In genomic region chr2:94404512-94405240, GRCm38 (mm10) we compare ENCODE assay signal across 9 mouse cellular contexts. TPM values are rescaled to one million over a fixed set of nuclear protein-coding genes. Genes with fewer than 3 reads are reported as not detected.
DNase-seq lines count a peak whose midpoint lies in the region; ATAC-seq and TF ChIP-seq lines count a peak whose summit lies in the region.
"Had no signal": no experiment of that assay in that cellular context is flagged by ENCODE, and none has a peak within 500 bp of the region (broad histone marks: within the 10 kb centered on the region; RNA-seq: fewer than 3 reads in every experiment).

No protein-coding gene starts in this region.

- H3K36me3 ChIP-seq in MEL (ENCODE audit: control insufficient read depth in 1 of 2, insufficient read depth in 2 of 2, low read length in 2 of 2), result peaks cover 0 to 14% of the 10 kb centered on the region in 2 experiments; a peak in 3 of 4 replicates
- no peaks in the 10 kb centered on the region for H3K36me3 ChIP-seq in hindbrain, embryonic 13.5 days
- H3K36me3 ChIP-seq: limb, embryonic 15.5 days had no signal

- no peak for TF ChIP-seq CTCF in gastrocnemius, adult 2 months (IDR thresholded peaks at IDR 0.05)
- no peak for TF ChIP-seq CTCF in MEL (IDR thresholded peaks at IDR 0.05 in 2 of 3, conservative IDR thresholded peaks at IDR 0.05 in 1 of 3; ENCODE audit: control insufficient read depth in 1 of 3, insufficient read depth in 1 of 3, low read depth in 2 of 3, low read length in 3 of 3, poor library complexity in 1 of 3, severe bottlenecking in 1 of 3)

- DNase-seq in gastrocnemius, adult 2 months, result no peak
- DNase-seq in gastrocnemius, postnatal 25 days, result no peak
- DNase-seq in MEL (ENCODE audit: low read depth, low spot score), result peak; percentile 85
- no peak for DNase-seq in thymus, postnatal 4 days
- no peak for DNase-seq in left cerebral cortex, adult 9 months (ENCODE audit: low spot score in 2 of 2)

- no peak overlapping the region for H3K27ac ChIP-seq in gastrocnemius, adult 2 months
- peak overlapping the region; percentile 79 for H3K27ac ChIP-seq in MEL (ENCODE audit: control insufficient read depth, low read depth, low read length)
- no peak overlapping the region for H3K27ac ChIP-seq in hindbrain, embryonic 13.5 days
- H3K27ac ChIP-seq: limb, embryonic 15.5 days had no signal

- TF ChIP-seq EP300 in MEL (IDR thresholded peaks at IDR 0.05; ENCODE audit: low read depth in 1 of 2, low read length in 2 of 2), result peak in 1 of 2 experiments; percentile 38; a peak in 2 of 4 replicates

- 65% methylated on average over 10 of the region's 10 CpGs for WGBS in hindbrain, embryonic 13.5 days

- peak overlapping the region; percentile 84 for H3K9ac ChIP-seq in MEL (ENCODE audit: control insufficient read depth, low read depth, low read length, poor library complexity, severe bottlenecking)
- 0 out of 2 replicates have a peak overlapping the region, but pooled peaks have one; percentile 51 for H3K9ac ChIP-seq in hindbrain, embryonic 13.5 days
- H3K9ac ChIP-seq: limb, embryonic 15.5 days had no signal

- H3K4me1 ChIP-seq in MEL (ENCODE audit: control insufficient read depth in 1 of 2, insufficient read depth in 2 of 2, low read length in 2 of 2), result peaks cover 7 to 8% of the 10 kb centered on the region in 2 experiments
- peaks cover 41% of the 10 kb centered on the region for H3K4me1 ChIP-seq in hindbrain, embryonic 13.5 days (replicated peaks)

- no peak for TF ChIP-seq RAD21 in MEL (IDR thresholded peaks at IDR 0.05; ENCODE audit: low read depth, low read length)

- intact Hi-C loops in gastrocnemius, adult 2 months (cut with DNase I), result loop anchor here (5.0 kb wide), 1 partner anchor 33 kb away; the partner anchor contains the start of gene Api5

- TF ChIP-seq POLR2A in MEL (IDR thresholded peaks at IDR 0.05; ENCODE audit: control insufficient read depth in 1 of 2, insufficient read depth in 1 of 2, low read depth in 1 of 2, low read length in 2 of 2, poor library complexity in 1 of 2), result no peak

- no peaks in the 10 kb centered on the region for H3K27me3 ChIP-seq in MEL (ENCODE audit: control insufficient read depth in 1 of 2, insufficient read depth in 2 of 2, low read length in 2 of 2)
- no peaks in the 10 kb centered on the region for H3K27me3 ChIP-seq in hindbrain, embryonic 13.5 days
- H3K27me3 ChIP-seq: limb, embryonic 15.5 days had no signal

- H3K9me3 ChIP-seq in MEL (replicated peaks; ENCODE audit: insufficient read depth, low read length), result no peaks in the 10 kb centered on the region
- H3K9me3 ChIP-seq in hindbrain, embryonic 13.5 days, result no peaks in the 10 kb centered on the region
- H3K9me3 ChIP-seq: limb, embryonic 15.5 days had no signal

- H3K79me2 ChIP-seq in MEL (ENCODE audit: control insufficient read depth, insufficient read depth, low read length, poor library complexity), result peaks cover 25% of the 10 kb centered on the region

- H3K4me3 ChIP-seq in gastrocnemius, adult 2 months, result peak overlapping the region; percentile 98
- H3K4me3 ChIP-seq in MEL (ENCODE audit: control insufficient read depth in 1 of 2, insufficient read depth in 1 of 2, low read depth in 2 of 2, low read length in 2 of 2), result peak overlapping the region; percentile 28 to 86
- peak overlapping the region; percentile 95 for H3K4me3 ChIP-seq in hindbrain, embryonic 13.5 days

- H3K4me2 ChIP-seq in hindbrain, embryonic 13.5 days, result peak overlapping the region; percentile 74

- no peak for ATAC-seq in hindbrain, embryonic 13.5 days (ENCODE audit: low FRiP score)
- ATAC-seq in megakaryocyte progenitor cell, adult 5-6 weeks (replicated peaks; ENCODE audit: poor library complexity), result peak; percentile 41
- no peak for ATAC-seq in cerebellum, adult (ENCODE audit: insufficient number of reproducible peaks, low FRiP score, low TSS enrichment)

TF ChIP-seq in MEL, 35 proteins besides CTCF, POLR2A, EP300 and RAD21:
- TF ChIP-seq ELF1 (IDR thresholded peaks at IDR 0.05; ENCODE audit: low read depth, low read length), result no peak
- TF ChIP-seq MAFK (IDR thresholded peaks at IDR 0.05; ENCODE audit: borderline replicate concordance, low read depth, low read length), result no peak
- TF ChIP-seq MYC (IDR thresholded peaks at IDR 0.05; ENCODE audit: low read depth, low read length), result no peak
- no peak for TF ChIP-seq CHD2 (IDR thresholded peaks at IDR 0.05; ENCODE audit: low read length)
- TF ChIP-seq MEF2A (IDR thresholded peaks at IDR 0.05; ENCODE audit: extremely low read depth, insufficient replicate concordance, low read depth, low read length, poor library complexity, severe bottlenecking), result peak; percentile 36; the same call in 1 of the 2 replicates
- TF ChIP-seq MXI1 (IDR thresholded peaks at IDR 0.05; ENCODE audit: low read depth, low read length), result peak; percentile 62
- TF ChIP-seq HCFC1 (IDR thresholded peaks at IDR 0.05; ENCODE audit: low read depth, low read length), result no peak
- TF ChIP-seq GATA1 (IDR thresholded peaks at IDR 0.05; ENCODE audit: low read depth, low read length), result peak; percentile 75
- 0 out of 2 replicates have a peak, but pooled peaks have one; percentile 6 for TF ChIP-seq BHLHE40 (IDR thresholded peaks at IDR 0.05; ENCODE audit: borderline replicate concordance, low read depth, low read length)
- peak; percentile 68 for TF ChIP-seq ZNF384 (IDR thresholded peaks at IDR 0.05; ENCODE audit: low read depth, low read length)
- no peak for TF ChIP-seq POLR2AphosphoS2 (IDR thresholded peaks at IDR 0.05; ENCODE audit: low read length)
- TF ChIP-seq TBP (IDR thresholded peaks at IDR 0.05; ENCODE audit: low read depth, low read length), result peak; percentile 71
- TF ChIP-seq SIN3A (IDR thresholded peaks at IDR 0.05; ENCODE audit: low read length), result peak; percentile 62; the same call in 1 of the 2 replicates
- TF ChIP-seq TAL1 (IDR thresholded peaks at IDR 0.05; ENCODE audit: low read length), result no peak
- TF ChIP-seq ETS1 (IDR thresholded peaks at IDR 0.05; ENCODE audit: low read depth, low read length), result peak; percentile 73
- TF ChIP-seq NRF1 (IDR thresholded peaks at IDR 0.05; ENCODE audit: insufficient read depth, low read depth, low read length, poor library complexity, severe bottlenecking), result no peak
- TF ChIP-seq JUND (IDR thresholded peaks at IDR 0.05; ENCODE audit: low read depth, low read length), result no peak
- TF ChIP-seq RCOR1 (IDR thresholded peaks at IDR 0.05; ENCODE audit: low read depth, low read length), result peak; percentile 54
- TF ChIP-seq TCF12 (IDR thresholded peaks at IDR 0.05; ENCODE audit: low read depth, low read length), result peak; percentile 9; the same call in 1 of the 2 replicates

RNA-seq across cellular contexts. Expression of gene Ttc17, which starts 1.8 kb away (rescaled TPM):
- 10 to 100 TPM; 23.5 to 24.9 TPM for total RNA-seq in gastrocnemius, adult 2 months (2021)
- 10 to 100 TPM; 15.8 to 17.6 TPM for total RNA-seq in gastrocnemius, postnatal 25 days (2021)
- 7.0 and 8.8 TPM in 2 replicates for total RNA-seq in MEL (2012; rRNA removed)
- 10 to 100 TPM in 1 of 2 experiments, not detected in 1; 10.2 TPM for polyA plus RNA-seq in MEL (2012; ENCODE audit: insufficient read depth in 1 of 2, insufficient read length in 2 of 2, low read depth in 1 of 2, low replicate concordance in 2 of 2, missing spikeins in 1 of 2)
- 20.3 and 21.8 TPM in 2 replicates for polyA plus RNA-seq in hindbrain, embryonic 13.5 days (2015; fragmentation: Nextera tagmentation; extraction: Ambion mirVana)
- 19.7 and 29.7 TPM in 2 replicates for total RNA-seq in megakaryocyte progenitor cell, adult 5-6 weeks (2015)
- total RNA-seq in megakaryocyte progenitor cell, adult 5-6 weeks (2017), result 25.5 and 27.3 TPM in 2 replicates

RNA-seq across cellular contexts. Expression of gene Api5, which starts 33.3 kb away (rescaled TPM):
- 10 to 100 TPM; 19.2 to 21.3 TPM for total RNA-seq in gastrocnemius, adult 2 months (2021)
- total RNA-seq in gastrocnemius, postnatal 25 days (2021), result 10 to 100 TPM; 17.1 to 18.1 TPM
- 100 and 103 TPM in 2 replicates for total RNA-seq in MEL (2012; rRNA removed)
- 100 to 1,000 TPM in 1 of 2 experiments, 10 to 100 TPM in 1; 46.2 to 105 TPM for polyA plus RNA-seq in MEL (2012; ENCODE audit: insufficient read depth in 1 of 2, insufficient read length in 2 of 2, low read depth in 1 of 2, low replicate concordance in 2 of 2, missing spikeins in 1 of 2)
- polyA plus RNA-seq in hindbrain, embryonic 13.5 days (2015; fragmentation: Nextera tagmentation; extraction: Ambion mirVana), result 127 TPM in 2 replicates
- total RNA-seq in megakaryocyte progenitor cell, adult 5-6 weeks (2015), result 167 and 178 TPM in 2 replicates
- total RNA-seq in megakaryocyte progenitor cell, adult 5-6 weeks (2017), result 158 and 171 TPM in 2 replicates
